Mouse (Mus musculus) forebrain, embryonic 15.5 days (tissue): Measurements from ENCODE around the gene Eme2. TPM values are rescaled to one million over a fixed set of nuclear protein-coding genes. Genes with fewer than 3 reads are reported as not detected.
"Not testable (repeated sequence)": the region's sequence is repeated elsewhere in the genome, so short reads cannot be mapped to it uniquely, and the experiment has no call there.

Source experiments
- ATAC-seq: fragments of 200-750 bp; cut with Nextera tagmentation; replicated peaks from 2 replicates; pipeline ENCODE4 v1.8.0; 2017; ENCODE audit warnings: mild to moderate bottlenecking, moderate TSS enrichment, moderate library complexity
- H3K27ac ChIP-seq: fragments of 300-500 bp; sonication (generic); replicated peaks from 2 replicates; pipeline ENCODE4 v1.5.1; 2015; ENCODE audit warnings: mild to moderate bottlenecking, inconsistent platforms
- H3K27me3 ChIP-seq: fragments of 300-500 bp; sonication (generic); 2 replicates; pipeline ENCODE4 v1.6.1; 2015; ENCODE audit warnings: inconsistent platforms
- H3K36me3 ChIP-seq: fragments of 300-500 bp; sonication (generic); 2 replicates; pipeline ENCODE4 v1.6.1; 2015; ENCODE audit warnings: mild to moderate bottlenecking, inconsistent platforms
- H3K4me1 ChIP-seq: fragments of 300-500 bp; sonication (generic); 2 replicates; pipeline ENCODE4 v1.6.1; 2015; ENCODE audit warnings: inconsistent platforms
- H3K4me2 ChIP-seq: fragments of 300-500 bp; sonication (generic); replicated peaks from 2 replicates; pipeline ENCODE4 v1.6.1; 2015; ENCODE audit warnings: mild to moderate bottlenecking, inconsistent platforms
- H3K4me3 ChIP-seq: fragments of 300-500 bp; sonication (generic); 2 replicates; pipeline ENCODE4 v1.5.1; 2015; ENCODE audit warnings: mild to moderate bottlenecking, inconsistent platforms
- H3K9ac ChIP-seq: fragments of 300-500 bp; sonication (generic); replicated peaks from 2 replicates; pipeline ENCODE4 v1.6.1; 2015; ENCODE audit warnings: mild to moderate bottlenecking, inconsistent platforms
- H3K9me3 ChIP-seq: fragments of 300-500 bp; sonication (generic); 2 replicates; pipeline ENCODE4 v1.6.1; 2016; ENCODE audit warnings: inconsistent platforms
- WGBS: fragments of 180-500 bp; shearing (Covaris S2); methylation state at CpG from one replicate; pipeline ENCODE4 v1.1.7; 2015; ENCODE audit warnings: mixed read lengths; 5-methylcytosine and 5-hydroxymethylcytosine counted together
- polyA plus RNA-seq: library from polyadenylated mRNA; unstranded; fragments of >200 nt; fragmentation: Nextera tagmentation; extraction: Ambion mirVana; gene quantifications from 2 replicates; pipeline ENCODE4 v1.2.1, GENCODE M21; 2015

Gene Eme2
- polyA plus RNA-seq, result 32.8 and 34.6 TPM in 2 replicates

- Histone ChIP-seq H3K9me3 (no peaks in the 10 kb centered on the region), H3K27ac (peak within 1 kb of the TSS; percentile 81), H3K9ac (peak within 1 kb of the TSS; percentile 83), H3K4me3 (peak within 1 kb of the TSS; percentile 59), H3K4me2 (peak within 1 kb of the TSS; percentile 96), H3K27me3 (no peaks in the 10 kb centered on the region), H3K36me3 (peaks cover 55% of the 10 kb centered on the region), H3K4me1 (peaks cover 37% of the 10 kb centered on the region)
- peak; percentile 49 for ATAC-seq
- WGBS, result under 1% methylated on average over 62 of the region's 62 CpGs
Measured at GRCm38 (mm10) chr17:24894995-24895547, at the start of gene Eme2, which contains the start of gene Mrps34. Gene Eme2, minus strand, starts transcription at chr17:24895087. Gene Mrps34, plus strand, starts transcription at chr17:24895116.

GRCm38 (mm10) chr17:24943589-24943988 lies 48.7 kb upstream of the Eme2 start:
- ATAC-seq, result not testable (repeated sequence)

DNA sequence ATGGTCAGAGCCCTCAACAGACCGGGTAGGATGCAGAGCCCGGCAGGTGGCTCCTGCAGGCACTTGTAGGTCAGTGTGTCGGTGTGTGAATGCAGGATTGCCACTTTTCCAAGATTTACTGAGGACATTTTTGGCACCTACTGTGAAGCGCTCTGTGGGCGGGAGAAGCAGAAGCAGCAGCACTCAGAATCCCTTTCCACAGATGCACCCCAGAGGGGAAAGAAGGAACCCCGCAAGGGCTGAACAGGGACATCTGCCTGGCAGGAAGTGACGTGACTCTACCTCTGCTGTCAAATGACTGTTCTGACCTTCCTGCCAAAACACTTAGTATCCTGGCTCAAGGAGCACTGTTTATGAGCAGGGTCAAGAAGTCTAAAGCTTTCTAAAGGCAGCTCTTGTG lies 48.1 kb upstream of the Eme2 start:
- Histone ChIP-seq H3K4me1 (no peaks in the 10 kb centered on the region), H3K9ac (no peak overlapping the region), H3K27ac (no peak overlapping the region), H3K4me2 (no peak overlapping the region), H3K4me3 (no peak overlapping the region), H3K27me3 (no peaks in the 10 kb centered on the region), H3K9me3 (no peaks in the 10 kb centered on the region), H3K36me3 (peaks cover 43% of the 10 kb centered on the region)
- WGBS, result 92% methylated on average over 7 of the region's 7 CpGs
- ATAC-seq, result no peak

More at GRCm38 (mm10) chr17:24943589-24943988, 48.7 kb upstream of the Eme2 start:
- peaks cover 49% of the 10 kb centered on the region for H3K36me3 ChIP-seq
- not testable (repeated sequence) for H3K9me3 ChIP-seq, H3K27ac ChIP-seq, H3K9ac ChIP-seq, H3K27me3 ChIP-seq, H3K4me3 ChIP-seq, H3K4me1 ChIP-seq, H3K4me2 ChIP-seq
- 84% methylated on average over 1 of the region's 1 CpGs for whole genome bisulfite sequencing

- not testable (repeated sequence) for H3K4me3 ChIP-seq, H3K9me3 ChIP-seq, H3K27me3 ChIP-seq, H3K27ac ChIP-seq, H3K4me1 ChIP-seq, H3K4me2 ChIP-seq, H3K9ac ChIP-seq, ATAC-seq
- 12% methylated on average over 2 of the region's 2 CpGs for WGBS
- H3K36me3 ChIP-seq, result peaks cover 37% of the 10 kb centered on the region
Measured at GRCm38 (mm10) chr17:24942453-24942852, 47.6 kb upstream of the Eme2 start.

- Histone ChIP-seq H3K9ac (peak overlapping the region; percentile 91), H3K4me1 (peaks cover 32% of the 10 kb centered on the region)
- WGBS, result 42% methylated on average over 6 of the region's 6 CpGs
Measured at GRCm38 (mm10) chr17:24937266-24937665, 42.4 kb upstream of the Eme2 start.

DNA sequence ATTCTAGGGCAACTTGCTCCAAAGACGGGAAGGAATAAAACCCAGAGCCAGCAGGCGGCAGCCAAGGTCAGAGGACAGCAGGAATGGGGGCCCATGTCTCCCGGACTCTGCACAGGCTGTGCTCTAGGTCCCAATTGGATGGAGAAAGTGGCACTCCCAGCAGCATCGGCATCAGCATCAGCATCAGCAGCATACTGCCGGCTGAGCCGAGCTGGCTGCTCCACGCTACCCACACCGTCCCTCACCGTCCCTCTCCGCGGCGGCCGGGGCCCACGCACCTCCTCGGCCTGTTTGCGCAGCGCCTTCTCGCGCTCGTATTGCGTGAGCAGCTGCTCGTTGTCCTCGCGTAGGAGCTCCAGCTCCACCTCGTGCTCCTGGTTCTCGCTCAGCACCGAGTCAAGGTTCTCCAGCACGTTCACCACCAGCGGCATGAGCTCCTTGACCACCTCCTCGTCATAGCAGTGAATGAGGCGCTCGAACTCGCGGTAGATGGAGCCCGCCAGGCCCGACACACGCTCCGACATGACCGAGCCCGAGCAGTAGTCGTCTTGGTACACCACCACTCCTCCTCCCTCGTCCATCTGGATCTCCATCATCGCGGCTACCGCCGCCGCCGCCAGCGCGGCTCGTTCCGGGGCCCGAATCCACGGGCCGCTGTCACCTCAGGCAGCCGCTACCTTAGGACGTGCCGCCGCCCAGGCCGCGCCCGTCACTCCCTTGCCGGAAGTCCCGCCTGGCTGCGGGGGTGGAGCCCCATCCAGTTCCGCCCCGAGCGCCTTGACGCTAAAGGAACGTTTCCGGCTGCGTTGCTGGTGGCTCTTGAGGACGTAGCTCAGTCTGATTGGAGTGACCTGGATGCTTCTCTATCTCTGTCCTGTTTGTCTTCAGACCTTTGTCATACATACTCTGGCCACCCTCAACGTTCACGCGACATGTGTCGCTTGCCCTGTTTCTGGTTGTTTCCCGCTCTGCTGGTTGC lies 41.7 kb upstream of the Eme2 start, which contains the start of gene Mapk8ip3:
Gene Mapk8ip3, minus strand, starts transcription at position 719 of the 979 bp plus-strand sequence.
- Histone ChIP-seq H3K9me3 (no peaks in the 10 kb centered on the region), H3K27ac (peak within 1 kb of the TSS; percentile 93), H3K36me3 (peaks cover 9% of the 10 kb centered on the region), H3K27me3 (no peaks in the 10 kb centered on the region), H3K9ac (peak within 1 kb of the TSS; percentile 91), H3K4me2 (peak within 1 kb of the TSS; percentile 90), H3K4me1 (peaks cover 32% of the 10 kb centered on the region), H3K4me3 (peak within 1 kb of the TSS; percentile 84)
- WGBS, result under 1% methylated on average over 78 of the region's 78 CpGs
- ATAC-seq, result peak; percentile 99

More at GRCm38 (mm10) chr17:24937266-24937665, 42.4 kb upstream of the Eme2 start:
- H3K4me3 ChIP-seq, result peak overlapping the region; percentile 84
- H3K9me3 ChIP-seq, result no peaks in the 10 kb centered on the region
- H3K27ac ChIP-seq, result peak overlapping the region; percentile 93
- H3K4me2 ChIP-seq, result peak overlapping the region; percentile 90
- ATAC-seq, result no peak
- H3K36me3 ChIP-seq, result peaks cover 6% of the 10 kb centered on the region; the same call in 1 of the 2 replicates
- no peaks in the 10 kb centered on the region for H3K27me3 ChIP-seq

DNA sequence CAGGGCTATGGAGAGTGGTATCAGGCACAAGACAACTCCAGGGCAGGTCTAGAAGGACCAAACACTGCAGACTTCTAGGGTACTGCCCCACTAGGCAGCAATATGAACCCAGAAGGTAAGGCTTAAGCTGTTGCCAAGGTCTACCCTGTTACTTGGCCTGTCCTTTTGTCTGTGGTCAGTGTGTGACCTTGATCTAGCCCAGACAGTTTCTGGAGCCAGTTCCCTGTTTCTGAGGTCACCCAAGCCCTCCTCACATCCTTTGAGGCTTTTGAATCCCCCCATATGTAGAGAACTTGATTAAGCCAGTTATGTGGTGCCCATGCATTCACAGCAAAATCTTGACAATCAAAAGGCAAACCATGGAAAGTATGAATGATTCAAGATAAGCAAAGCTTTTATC lies 40.8 kb upstream of the Eme2 start:
- no peak for ATAC-seq

DNA sequence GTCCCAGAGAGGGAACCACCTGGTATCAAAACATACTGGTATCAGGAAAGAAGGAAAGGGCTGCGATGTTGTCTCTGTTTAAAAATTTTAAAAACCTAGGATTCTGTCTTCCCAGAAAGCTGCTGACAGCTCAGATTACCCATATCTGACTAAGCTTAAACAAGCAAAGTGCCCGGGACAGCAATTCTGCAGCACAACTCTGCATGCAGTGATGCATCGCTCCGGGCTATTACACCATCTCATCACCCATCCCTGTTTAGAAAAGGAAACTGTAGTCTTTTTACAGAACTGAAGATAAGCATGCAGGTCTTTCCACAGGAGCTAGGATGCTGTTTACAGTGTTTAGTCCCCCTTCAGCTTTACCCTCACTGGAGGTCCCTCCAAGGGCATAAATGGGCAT lies 40.0 kb upstream of the Eme2 start:
- ATAC-seq, result no peak
- Histone ChIP-seq H3K9me3 (no peaks in the 10 kb centered on the region), H3K27me3 (no peaks in the 10 kb centered on the region), H3K4me1 (peaks cover 32% of the 10 kb centered on the region), H3K4me3 (peak overlapping the region; percentile 84), H3K27ac (no peak overlapping the region), H3K9ac (peak overlapping the region; percentile 91), H3K4me2 (peak overlapping the region; percentile 90), H3K36me3 (peaks cover 9% of the 10 kb centered on the region)
- 89% methylated on average over 4 of the region's 4 CpGs for WGBS

More for the DNA sequence above, 40.8 kb upstream of the Eme2 start:
- Histone ChIP-seq H3K4me3 (peak overlapping the region; percentile 84), H3K9ac (peak overlapping the region; percentile 91), H3K27me3 (no peaks in the 10 kb centered on the region), H3K4me1 (peaks cover 32% of the 10 kb centered on the region), H3K9me3 (no peaks in the 10 kb centered on the region), H3K27ac (no peak overlapping the region), H3K4me2 (peak overlapping the region; percentile 90), H3K36me3 (peaks cover 9% of the 10 kb centered on the region)

DNA sequence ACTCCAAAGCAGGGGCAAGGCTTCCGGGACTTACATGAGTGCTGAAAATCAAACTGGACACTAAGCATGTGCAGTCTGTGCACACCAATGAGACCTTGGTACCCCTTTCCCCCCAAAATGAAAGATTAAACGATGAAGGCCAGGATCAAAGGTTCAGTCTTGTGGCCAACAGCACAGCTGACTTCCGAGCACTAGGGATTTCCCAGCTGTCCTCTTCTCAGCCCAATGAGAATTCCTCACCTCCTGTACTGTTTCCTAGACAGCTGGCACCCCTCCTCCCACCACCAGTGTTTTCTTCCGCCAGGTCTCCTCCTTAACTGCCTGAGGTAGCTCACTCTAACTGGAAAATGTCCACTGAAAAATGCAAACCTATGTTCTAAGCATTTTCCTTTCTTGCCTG lies 38.3 kb upstream of the Eme2 start:
- H3K4me1 ChIP-seq, result peaks cover 32% of the 10 kb centered on the region
- WGBS, result 86% methylated on average over 4 of the region's 4 CpGs
- H3K9ac ChIP-seq, result no peak overlapping the region
- H3K27ac ChIP-seq, result no peak overlapping the region
- no peak overlapping the region for H3K4me2 ChIP-seq
- no peak overlapping the region for H3K4me3 ChIP-seq
- no peak for ATAC-seq
- peaks cover 9% of the 10 kb centered on the region for H3K36me3 ChIP-seq
- no peaks in the 10 kb centered on the region for H3K27me3 ChIP-seq
- H3K9me3 ChIP-seq, result no peaks in the 10 kb centered on the region

GRCm38 (mm10) chr17:24932431-24932830 lies 37.5 kb upstream of the Eme2 start:
- no peaks in the 10 kb centered on the region for H3K27me3 ChIP-seq
- H3K4me2 ChIP-seq, result no peak overlapping the region
- H3K27ac ChIP-seq, result no peak overlapping the region
- 94% methylated on average over 4 of the region's 4 CpGs for WGBS
- no peak overlapping the region for H3K4me3 ChIP-seq
- no peak for ATAC-seq
- H3K4me1 ChIP-seq, result peaks cover 32% of the 10 kb centered on the region
- H3K9ac ChIP-seq, result no peak overlapping the region
- no peaks in the 10 kb centered on the region for H3K9me3 ChIP-seq
- peaks cover 14% of the 10 kb centered on the region for H3K36me3 ChIP-seq

DNA sequence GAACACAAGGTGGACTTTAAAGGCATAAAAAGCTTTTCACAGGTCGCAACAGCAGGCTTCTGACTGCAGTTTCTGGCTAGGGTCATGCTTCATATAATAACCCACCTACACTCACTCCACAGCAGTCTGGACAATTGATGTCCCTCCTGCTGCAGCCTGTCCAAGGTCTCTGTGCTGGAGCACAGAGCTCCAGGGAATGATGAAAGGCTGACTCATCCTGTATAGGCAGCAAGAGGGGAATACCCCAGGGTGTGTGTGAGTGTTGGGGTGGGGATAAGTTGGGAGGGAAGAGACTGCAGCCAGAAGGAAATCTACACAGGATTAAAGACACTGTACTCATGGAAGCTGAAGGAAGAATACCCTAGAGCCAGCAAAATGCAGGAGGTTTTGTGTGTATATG lies 34.6 kb upstream of the Eme2 start:
- 89% methylated on average over 1 of the region's 1 CpGs for whole genome bisulfite sequencing
- ATAC-seq, result no peak

DNA sequence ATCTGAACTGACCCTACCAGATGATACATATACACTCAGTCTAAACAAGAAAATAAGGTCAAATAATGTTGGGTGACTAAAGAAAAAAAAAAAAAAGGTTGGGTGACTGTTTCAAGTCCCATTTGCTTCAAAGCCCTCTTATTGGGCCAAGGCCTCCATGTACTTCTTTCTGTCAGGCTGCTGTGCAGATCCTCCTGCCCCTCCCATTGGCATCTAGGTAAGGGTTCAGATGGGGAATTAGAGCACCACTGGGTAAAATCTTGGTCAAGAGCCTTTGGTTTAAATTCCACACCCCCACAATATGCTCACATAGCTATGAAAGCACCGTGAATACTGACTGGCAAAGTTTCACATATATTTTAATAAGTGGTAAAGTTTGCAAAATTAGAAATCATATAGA lies 28.4 kb upstream of the Eme2 start:
- H3K27ac ChIP-seq, result no peak overlapping the region
- H3K27me3 ChIP-seq, result no peaks in the 10 kb centered on the region
- H3K9me3 ChIP-seq, result no peaks in the 10 kb centered on the region
- H3K4me1 ChIP-seq, result no peaks in the 10 kb centered on the region
- ATAC-seq, result no peak
- H3K9ac ChIP-seq, result no peak overlapping the region
- no peak overlapping the region for H3K4me2 ChIP-seq
- no peak overlapping the region for H3K4me3 ChIP-seq
- H3K36me3 ChIP-seq, result peaks cover 96% of the 10 kb centered on the region
- 88% methylated on average over 1 of the region's 1 CpGs for WGBS

More for the DNA sequence above, 34.6 kb upstream of the Eme2 start:
- H3K4me2 ChIP-seq, result no peak overlapping the region
- no peaks in the 10 kb centered on the region for H3K9me3 ChIP-seq
- peaks cover 42% of the 10 kb centered on the region for H3K36me3 ChIP-seq
- H3K4me1 ChIP-seq, result peaks cover 15% of the 10 kb centered on the region
- H3K27ac ChIP-seq, result no peak overlapping the region
- H3K9ac ChIP-seq, result no peak overlapping the region
- H3K27me3 ChIP-seq, result no peaks in the 10 kb centered on the region
- H3K4me3 ChIP-seq, result no peak overlapping the region
